ENCODE assay signal across 10 mouse cellular contexts in the genomic region with DNA sequence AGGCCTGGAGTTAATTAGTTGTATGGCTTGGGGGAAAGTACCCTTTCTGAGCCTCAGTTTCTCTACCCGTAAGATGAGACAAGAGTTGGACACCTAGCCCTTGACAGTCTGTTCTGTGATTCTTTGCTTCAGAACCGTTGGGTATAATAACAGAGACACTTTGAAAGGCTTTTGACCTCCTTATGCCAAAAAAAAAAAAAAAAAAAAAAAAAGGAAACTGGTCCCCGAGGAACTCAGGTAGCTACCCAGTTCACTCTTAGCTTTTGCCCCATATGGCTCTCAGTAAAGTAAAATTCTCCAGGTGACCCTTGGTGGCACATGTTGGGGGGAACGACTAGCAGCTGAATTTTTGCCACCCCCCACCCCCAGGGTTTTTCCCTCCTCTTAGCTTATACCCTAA. TPM values are rescaled to one million over a fixed set of nuclear protein-coding genes. Genes with fewer than 3 reads are reported as not detected.
DNase-seq lines count a peak whose midpoint lies in the region; ATAC-seq and TF ChIP-seq lines count a peak whose summit lies in the region.
"Had no signal": no experiment of that assay in that cellular context is flagged by ENCODE, and none has a peak within 500 bp of the region (broad histone marks: within the 10 kb centered on the region; RNA-seq: fewer than 3 reads in every experiment).

No protein-coding gene starts in this region.

- intact Hi-C loops in heart, postnatal 10 days (cut with DNase I), result loop anchor here (5.0 kb wide), 3 partner anchors 33 to 132 kb away; no protein-coding TSS in a partner anchor

- H3K9me3 ChIP-seq in heart, embryonic 13.5 days, result no peaks in the 10 kb centered on the region
- H3K9me3 ChIP-seq in lung, postnatal 0 days (ENCODE audit: low read length), result no peaks in the 10 kb centered on the region
- H3K9me3 ChIP-seq in intestine, embryonic 15.5 days, result no peaks in the 10 kb centered on the region
- no peaks in the 10 kb centered on the region for H3K9me3 ChIP-seq in neural tube, embryonic 13.5 days

- H3K36me3 ChIP-seq in heart, embryonic 13.5 days, result peaks cover 4% of the 10 kb centered on the region; the same call in 1 of the 2 replicates
- H3K36me3 ChIP-seq in lung, postnatal 0 days (ENCODE audit: insufficient read depth, low read length), result no peaks in the 10 kb centered on the region
- no peaks in the 10 kb centered on the region for H3K36me3 ChIP-seq in intestine, embryonic 15.5 days
- H3K36me3 ChIP-seq in neural tube, embryonic 13.5 days, result no peaks in the 10 kb centered on the region

- peak overlapping the region; percentile 87 for H3K9ac ChIP-seq in heart, embryonic 13.5 days
- H3K9ac ChIP-seq in lung, postnatal 0 days (replicated peaks; ENCODE audit: low read depth), result no peak overlapping the region
- no peak overlapping the region for H3K9ac ChIP-seq in intestine, embryonic 15.5 days
- no peak overlapping the region for H3K9ac ChIP-seq in neural tube, embryonic 13.5 days

- no peak for ATAC-seq in heart, embryonic 13.5 days (ENCODE audit: extremely low read depth, insufficient number of reproducible peaks, low FRiP score, low TSS enrichment)
- no peak for ATAC-seq in lung, postnatal 0 days
- no peak for ATAC-seq in intestine, embryonic 15.5 days
- no peak for ATAC-seq in neural tube, embryonic 13.5 days (ENCODE audit: low read depth)
- no peak for ATAC-seq in frontal cortex, adult (ENCODE audit: low TSS enrichment)

- peak overlapping the region; percentile 66 for H3K4me3 ChIP-seq in heart, embryonic 13.5 days
- H3K4me3 ChIP-seq in lung, postnatal 0 days (ENCODE audit: low read depth, low read length), result no peak overlapping the region
- 0 out of 2 replicates have a peak overlapping the region, but pooled peaks have one; percentile 7 for H3K4me3 ChIP-seq in intestine, embryonic 15.5 days (replicated peaks)
- H3K4me3 ChIP-seq in neural tube, embryonic 13.5 days, result no peak overlapping the region
- H3K4me3 ChIP-seq: gastrocnemius, adult 2 months had no signal

- no peak for DNase-seq in heart, postnatal 10 days
- DNase-seq in lung, postnatal 0 days (ENCODE audit: low spot score), result no peak
- DNase-seq in lung, postnatal 10 days, result no peak
- no peak for DNase-seq in yolk sac, embryonic 10.5 days (ENCODE audit: low spot score)
- DNase-seq: gastrocnemius, adult 2 months; kidney, postnatal 25 days had no signal

- H3K4me2 ChIP-seq in heart, embryonic 13.5 days, result peak overlapping the region; percentile 82
- peak overlapping the region; percentile 25; the same call in 1 of the 2 replicates for H3K4me2 ChIP-seq in lung, postnatal 0 days (replicated peaks; ENCODE audit: low read depth, low read length)
- peak overlapping the region; percentile 73 for H3K4me2 ChIP-seq in intestine, embryonic 15.5 days (replicated peaks)
- peak overlapping the region; percentile 69 for H3K4me2 ChIP-seq in neural tube, embryonic 13.5 days

- H3K27me3 ChIP-seq in heart, embryonic 13.5 days (replicated peaks), result no peaks in the 10 kb centered on the region
- no peaks in the 10 kb centered on the region for H3K27me3 ChIP-seq in lung, postnatal 0 days (replicated peaks; ENCODE audit: insufficient read depth, low read length)
- H3K27me3 ChIP-seq in intestine, embryonic 15.5 days (replicated peaks), result no peaks in the 10 kb centered on the region
- H3K27me3 ChIP-seq in neural tube, embryonic 13.5 days, result peaks cover 43% of the 10 kb centered on the region

- H3K4me1 ChIP-seq in heart, embryonic 13.5 days, result peaks cover 57% of the 10 kb centered on the region
- no peaks in the 10 kb centered on the region for H3K4me1 ChIP-seq in lung, postnatal 0 days (ENCODE audit: insufficient read depth, low read depth, low read length)
- H3K4me1 ChIP-seq in intestine, embryonic 15.5 days (replicated peaks), result 0 out of 2 replicates have a peak, but pooled peaks cover 3% of the 10 kb centered on the region
- H3K4me1 ChIP-seq in neural tube, embryonic 13.5 days (replicated peaks), result peaks cover 52% of the 10 kb centered on the region

- TF ChIP-seq CTCF in lung, postnatal 0 days (IDR thresholded peaks at IDR 0.05), result no peak

- WGBS in heart, embryonic 13.5 days, result 47% methylated on average over 4 of the region's 4 CpGs
- 29% methylated on average over 4 of the region's 4 CpGs for WGBS in lung, postnatal 0 days
- WGBS in intestine, embryonic 15.5 days, result 41% methylated on average over 4 of the region's 4 CpGs
- WGBS in neural tube, embryonic 13.5 days, result 25% methylated on average over 4 of the region's 4 CpGs

- peak overlapping the region; percentile 32; the same call in 1 of the 2 replicates for H3K27ac ChIP-seq in heart, embryonic 13.5 days (replicated peaks)
- H3K27ac ChIP-seq in lung, postnatal 0 days (ENCODE audit: low read length), result no peak overlapping the region
- no peak overlapping the region for H3K27ac ChIP-seq in intestine, embryonic 15.5 days
- no peak overlapping the region for H3K27ac ChIP-seq in neural tube, embryonic 13.5 days (replicated peaks)
- H3K27ac ChIP-seq: gastrocnemius, adult 2 months had no signal

- TF ChIP-seq EP300 in lung, postnatal 0 days (IDR thresholded peaks at IDR 0.05), result no peak

RNA-seq across cellular contexts. Expression of gene Tmem164, which starts 3.5 kb away (rescaled TPM):
- polyA plus RNA-seq in heart, embryonic 13.5 days (2015; fragmentation: Nextera tagmentation; extraction: Ambion mirVana), result 48.3 and 52.9 TPM in 2 replicates
- 10 to 100 TPM; 40.3 to 57.2 TPM for total RNA-seq in heart, postnatal 10 days (2021)
- polyA plus RNA-seq in lung, postnatal 0 days (2015; fragmentation: Nextera tagmentation; extraction: Ambion mirVana), result 47.4 and 48.4 TPM in 2 replicates
- 43.2 and 44.7 TPM in 2 replicates for polyA plus RNA-seq in intestine, embryonic 15.5 days (2015; fragmentation: Nextera tagmentation; extraction: Ambion mirVana)
- polyA plus RNA-seq in neural tube, embryonic 13.5 days (2015; fragmentation: Nextera tagmentation; extraction: Ambion mirVana), result 34.1 and 37.8 TPM in 2 replicates

Comparison
In these comparisons a context has a peak if more than half of its experiments do, and no peak if none do; other contexts are left out.
1. H3K4me2 ChIP-seq: peak in every context shown above with its lines; median percentile 82 in heart, embryonic 13.5 days; 73 in intestine, embryonic 15.5 days; 69 in neural tube, embryonic 13.5 days; 25 in lung, postnatal 0 days.
2. H3K4me3 ChIP-seq: peak in heart, embryonic 13.5 days (single experiment) and intestine, embryonic 15.5 days (single experiment); none in lung, postnatal 0 days (single experiment) and neural tube, embryonic 13.5 days (single experiment).